Mouse (Mus musculus): ENCODE data around the gene Gm28048. TPM values are rescaled to one million over a fixed set of nuclear protein-coding genes. Genes with fewer than 3 reads are reported as not detected.
A peak's percentile ranks its signal among the peaks of the same experiment; 100 is the strongest.

Gm28048 gene
- polyA plus RNA-seq, 1 experiment from 2014 or later: 5.9 TPM

- Histone ChIP-seq H3K36me3 (no peaks in the 10 kb centered on the region), H3K4me1 (peaks cover 23% of the 10 kb centered on the region), H3K9me3 (no peaks in the 10 kb centered on the region), H3K4me3 (no peak overlapping the region), H3K9ac (replicated peaks) (no peak overlapping the region), H3K4me2 (replicated peaks) (no peak overlapping the region), H3K27me3 (peaks cover 60% of the 10 kb centered on the region), H3K27ac (replicated peaks) (no peak overlapping the region)
- no peak for ATAC-seq (ENCODE audit: low FRiP score, low read depth)
- WGBS: 53% methylated on average over 4 of the region's 4 CpGs
Measured at GRCm38 (mm10) chr11:22863581-22863980, 118.3 kb downstream of the Gm28048 start.

GRCm38 (mm10) chr11:22861315-22861714, 120.6 kb downstream of the Gm28048 start:
- 68% methylated on average over 4 of the region's 4 CpGs for WGBS
- Histone ChIP-seq H3K4me3 (no peak overlapping the region), H3K27me3 (peaks cover 67% of the 10 kb centered on the region), H3K36me3 (no peaks in the 10 kb centered on the region), H3K27ac (replicated peaks) (no peak overlapping the region), H3K4me1 (peaks cover 31% of the 10 kb centered on the region), H3K9me3 (no peaks in the 10 kb centered on the region), H3K4me2 (replicated peaks) (no peak overlapping the region), H3K9ac (replicated peaks) (no peak overlapping the region)
- no peak for ATAC-seq (ENCODE audit: low FRiP score, low read depth)

DNA sequence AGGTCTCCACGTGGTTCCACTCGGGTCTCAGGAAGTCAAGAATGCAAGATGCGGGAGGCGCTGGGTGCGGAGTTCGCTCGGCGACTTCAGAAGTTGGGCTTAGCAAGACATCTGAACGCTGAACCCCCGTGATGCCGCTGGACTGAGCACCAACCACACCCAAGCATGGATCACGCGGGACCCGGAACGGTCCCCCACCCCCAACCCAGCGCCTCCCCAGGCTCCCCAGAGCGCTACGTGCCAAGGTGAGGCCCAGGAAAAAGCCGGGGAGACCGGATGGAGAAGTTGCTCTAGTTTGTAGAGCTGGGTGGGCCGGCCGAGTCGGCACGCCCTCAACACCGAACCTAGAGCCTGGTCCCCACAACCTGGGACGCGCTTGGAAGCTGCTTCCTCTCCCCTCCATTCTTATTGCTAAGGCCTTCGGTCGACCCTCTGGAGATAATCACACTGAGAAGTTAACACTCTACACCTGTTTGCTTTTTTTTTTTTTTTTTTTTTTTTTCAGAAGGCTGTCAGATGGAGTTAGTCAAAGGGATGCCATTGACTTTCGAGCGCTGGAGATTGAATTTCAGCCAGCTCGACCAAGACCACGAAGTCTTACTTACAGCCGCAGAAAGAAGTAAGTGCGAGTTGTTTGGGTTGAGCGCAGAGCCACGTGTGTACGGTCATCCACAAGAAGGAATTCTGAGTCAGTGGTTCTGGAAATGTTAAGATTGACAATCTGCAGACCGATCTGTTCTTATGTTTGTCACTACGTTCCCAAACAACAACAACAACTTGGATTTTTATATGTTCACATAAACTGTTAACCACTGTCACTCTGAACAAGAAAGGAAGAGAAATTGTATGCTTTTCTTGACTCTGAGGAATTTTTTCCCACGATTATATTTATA, 121.3 kb downstream of the Gm28048 start, which contains the start of gene B3gnt2:
B3gnt2 (minus strand) TSS at position 627 of the 893 bp plus-strand sequence.
- 0 out of 2 replicates have a peak, but pooled peaks have one; percentile 13 for ATAC-seq (ENCODE audit: low FRiP score, low read depth)
- H3K36me3 ChIP-seq: no peaks in the 10 kb centered on the region
- WGBS: 5% methylated on average over 41 of the region's 41 CpGs
- peak within 1 kb of the TSS; percentile 98 for H3K4me2 ChIP-seq (replicated peaks)
- peak within 1 kb of the TSS; percentile 62; the same call in 1 of the 2 replicates for H3K9ac ChIP-seq (replicated peaks)
- H3K27ac ChIP-seq (replicated peaks): no peak within 1 kb of the TSS
- H3K4me3 ChIP-seq: peak within 1 kb of the TSS; percentile 72
- H3K27me3 ChIP-seq: peaks cover 71% of the 10 kb centered on the region
- no peaks in the 10 kb centered on the region for H3K9me3 ChIP-seq
- peaks cover 31% of the 10 kb centered on the region for H3K4me1 ChIP-seq

GRCm38 (mm10) chr11:22859633-22860334, 122.1 kb downstream of the Gm28048 start:
- peaks cover 74% of the 10 kb centered on the region for H3K27me3 ChIP-seq

DNA sequence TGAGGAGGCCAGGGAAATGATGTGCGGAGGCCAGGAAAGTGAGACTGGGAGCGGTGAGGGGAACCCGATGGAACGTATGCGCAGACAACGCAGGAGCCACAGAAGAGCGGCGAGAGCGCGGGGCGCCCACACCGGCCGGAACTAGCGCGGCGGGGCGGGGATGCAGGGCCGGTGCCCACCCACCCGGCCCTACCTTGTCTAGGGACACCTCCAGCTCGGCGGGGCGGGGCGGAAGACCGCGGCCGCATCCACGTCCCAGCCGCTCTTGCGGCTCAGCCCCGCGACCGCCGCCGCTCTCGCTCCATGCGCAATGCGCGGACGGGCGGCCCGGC, 122.6 kb downstream of the Gm28048 start:
- H3K27ac ChIP-seq (replicated peaks): no peak overlapping the region
- H3K9ac ChIP-seq (replicated peaks): peak overlapping the region; percentile 62
- no peaks in the 10 kb centered on the region for H3K36me3 ChIP-seq
- H3K27me3 ChIP-seq: peaks cover 74% of the 10 kb centered on the region
- peak overlapping the region; percentile 72 for H3K4me3 ChIP-seq
- H3K4me1 ChIP-seq: peaks cover 23% of the 10 kb centered on the region
- ATAC-seq (ENCODE audit: low FRiP score, low read depth): no peak
- peak overlapping the region; percentile 98 for H3K4me2 ChIP-seq (replicated peaks)
- H3K9me3 ChIP-seq: no peaks in the 10 kb centered on the region
- 0% methylated on average over 13 of the region's 41 CpGs for WGBS

More at GRCm38 (mm10) chr11:22859633-22860334, 122.1 kb downstream of the Gm28048 start:
- H3K36me3 ChIP-seq: no peaks in the 10 kb centered on the region
- H3K4me1 ChIP-seq: peaks cover 29% of the 10 kb centered on the region
- H3K4me3 ChIP-seq: peak overlapping the region; percentile 72
- peak; percentile 94 for ATAC-seq (ENCODE audit: low FRiP score, low read depth)
- no peak overlapping the region for H3K27ac ChIP-seq (replicated peaks)
- no peaks in the 10 kb centered on the region for H3K9me3 ChIP-seq
- H3K4me2 ChIP-seq (replicated peaks): peak overlapping the region; percentile 98
- peak overlapping the region; percentile 62 for H3K9ac ChIP-seq (replicated peaks)
- under 1% methylated on average over 45 of the region's 55 CpGs for WGBS

- WGBS: 2% methylated on average over 50 of the region's 50 CpGs
- peak; percentile 32 for ATAC-seq (ENCODE audit: low FRiP score, low read depth)
- Histone ChIP-seq H3K27me3 (peaks cover 74% of the 10 kb centered on the region), H3K4me1 (peaks cover 22% of the 10 kb centered on the region), H3K4me2 (replicated peaks) (peak overlapping the region; percentile 98), H3K9ac (replicated peaks) (peak overlapping the region; percentile 62), H3K9me3 (no peaks in the 10 kb centered on the region), H3K27ac (replicated peaks) (no peak overlapping the region), H3K36me3 (no peaks in the 10 kb centered on the region), H3K4me3 (peak overlapping the region; percentile 72)
Measured at GRCm38 (mm10) chr11:22858441-22859300, 123.2 kb downstream of the Gm28048 start.

GRCm38 (mm10) chr11:22857705-22858440, 124.0 kb downstream of the Gm28048 start:
- no peak overlapping the region; the same call in 1 of the 2 replicates for H3K9ac ChIP-seq (replicated peaks)
- H3K27me3 ChIP-seq: peaks cover 66% of the 10 kb centered on the region

DNA sequence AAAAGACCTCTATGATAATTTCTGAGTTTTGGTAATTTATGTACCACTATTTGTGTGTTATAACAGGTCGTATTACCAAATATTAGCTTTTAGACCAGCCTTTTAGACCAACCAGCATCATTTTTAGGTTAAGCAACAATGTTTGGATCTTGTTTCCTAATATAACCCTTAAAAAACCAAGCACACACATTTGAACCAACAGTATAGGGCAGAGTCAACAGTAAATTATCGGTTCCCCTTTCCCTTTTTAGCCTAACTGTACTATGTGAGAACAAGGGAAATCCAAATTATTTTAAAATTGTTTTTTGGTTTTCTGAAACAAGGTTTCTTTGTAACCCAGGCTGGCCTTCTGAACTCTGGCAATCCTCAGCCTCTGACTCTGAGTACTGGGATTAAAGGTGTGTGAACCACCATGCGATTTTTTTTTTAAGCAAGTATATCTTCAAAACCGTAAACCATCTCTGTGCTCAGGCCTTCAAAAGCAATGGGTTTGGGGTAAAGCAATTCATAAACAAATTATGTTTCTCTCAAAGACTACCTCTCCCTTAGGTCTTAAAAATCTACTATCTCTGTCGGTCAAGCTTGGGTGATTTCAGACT, 124.7 kb downstream of the Gm28048 start:
- ATAC-seq (ENCODE audit: low FRiP score, low read depth): no peak
- Histone ChIP-seq H3K36me3 (no peaks in the 10 kb centered on the region), H3K4me1 (peaks cover 22% of the 10 kb centered on the region), H3K4me2 (replicated peaks) (no peak overlapping the region), H3K27ac (replicated peaks) (no peak overlapping the region), H3K27me3 (peaks cover 62% of the 10 kb centered on the region), H3K9me3 (no peaks in the 10 kb centered on the region), H3K4me3 (no peak overlapping the region), H3K9ac (replicated peaks) (no peak overlapping the region)
- 77% methylated on average over 5 of the region's 5 CpGs for WGBS

More at GRCm38 (mm10) chr11:22857705-22858440, 124.0 kb downstream of the Gm28048 start:
- Histone ChIP-seq H3K4me1 (peaks cover 22% of the 10 kb centered on the region), H3K4me3 (peak overlapping the region; percentile 72), H3K27ac (replicated peaks) (no peak overlapping the region), H3K4me2 (replicated peaks) (peak overlapping the region; percentile 98), H3K9me3 (no peaks in the 10 kb centered on the region), H3K36me3 (no peaks in the 10 kb centered on the region)
- 13% methylated on average over 25 of the region's 25 CpGs for WGBS
- ATAC-seq (ENCODE audit: low FRiP score, low read depth): no peak

- Histone ChIP-seq H3K27ac (replicated peaks) (no peak overlapping the region), H3K9me3 (no peaks in the 10 kb centered on the region), H3K27me3 (peaks cover 56% of the 10 kb centered on the region), H3K4me1 (peaks cover 22% of the 10 kb centered on the region), H3K36me3 (no peaks in the 10 kb centered on the region), H3K9ac (replicated peaks) (no peak overlapping the region), H3K4me3 (no peak overlapping the region), H3K4me2 (replicated peaks) (no peak overlapping the region)
- no peak for ATAC-seq (ENCODE audit: low FRiP score, low read depth)
- 79% methylated on average over 3 of the region's 3 CpGs for WGBS
Measured at GRCm38 (mm10) chr11:22856371-22856965, 125.4 kb downstream of the Gm28048 start.

DNA sequence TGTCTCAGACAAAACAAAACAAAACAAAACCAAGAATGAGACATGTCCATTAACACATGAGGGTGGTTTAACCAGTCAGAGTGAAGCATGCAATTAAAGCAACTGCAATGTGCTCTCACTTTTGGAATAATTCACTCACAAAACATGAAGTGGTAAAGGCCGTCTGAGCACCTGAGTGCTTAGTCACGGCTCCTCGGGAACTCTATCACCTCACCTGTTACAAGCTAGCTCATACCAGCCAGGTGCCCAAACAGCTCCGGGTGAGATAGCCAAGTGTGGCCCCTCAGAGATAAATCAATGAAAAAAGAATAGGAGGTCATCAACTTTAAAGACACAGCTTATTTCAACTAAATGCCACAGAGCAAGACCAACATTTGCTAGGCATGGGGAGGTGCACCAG, 127.3 kb downstream of the Gm28048 start:
- Histone ChIP-seq H3K9me3 (no peaks in the 10 kb centered on the region), H3K36me3 (no peaks in the 10 kb centered on the region), H3K4me3 (no peak overlapping the region), H3K27ac (replicated peaks) (no peak overlapping the region), H3K9ac (replicated peaks) (no peak overlapping the region), H3K4me1 (peaks cover 14% of the 10 kb centered on the region), H3K4me2 (replicated peaks) (no peak overlapping the region), H3K27me3 (peaks cover 38% of the 10 kb centered on the region)
- no peak for ATAC-seq (ENCODE audit: low FRiP score, low read depth)
- 88% methylated on average over 4 of the region's 4 CpGs for WGBS
